Mouse (Mus musculus) hindbrain, embryonic 14.5 days (tissue): ENCODE data around the gene Fam207a. TPM values are rescaled to one million over a fixed set of nuclear protein-coding genes. Genes with fewer than 3 reads are reported as not detected.

Experiments used
- ATAC-seq: fragments of 200-750 bp; cut with Nextera tagmentation; 2 replicates; pipeline ENCODE4 v1.8.0; 2017; ENCODE audit warnings: moderate number of reproducible peaks, mild to moderate bottlenecking, moderate TSS enrichment, moderate library complexity; ENCODE audit not compliant: low FRiP score
- DNase-seq: peaks from one replicate; pipeline ENCODE4 v3.0.0-alpha.2; 2015; ENCODE audit warnings: low spot score
- H3K27ac ChIP-seq: fragments of 300-500 bp; sonication (generic); 2 replicates; pipeline ENCODE4 v1.5.1; 2014; ENCODE audit warnings: mild to moderate bottlenecking, moderate library complexity
- H3K27me3 ChIP-seq: fragments of 300-500 bp; sonication (generic); 2 replicates; pipeline ENCODE4 v1.6.1; 2014; ENCODE audit warnings: mild to moderate bottlenecking, low read length, mixed read lengths; ENCODE audit not compliant: control insufficient read depth, insufficient read depth
- H3K36me3 ChIP-seq: fragments of 300-500 bp; sonication (generic); replicated peaks from 2 replicates; pipeline ENCODE4 v1.6.1; 2014; ENCODE audit not compliant: control insufficient read depth, insufficient read depth
- H3K4me1 ChIP-seq: fragments of 300-500 bp; sonication (generic); replicated peaks from 2 replicates; pipeline ENCODE4 v1.6.1; 2014; ENCODE audit warnings: antibody characterized with exemption, low read length, mixed read lengths; ENCODE audit not compliant: control insufficient read depth, insufficient read depth
- H3K4me2 ChIP-seq: fragments of 300-500 bp; sonication (generic); replicated peaks from 2 replicates; pipeline ENCODE4 v1.6.1; 2014; ENCODE audit warnings: mild to moderate bottlenecking, moderate library complexity
- H3K4me3 ChIP-seq: fragments of 300-500 bp; sonication (generic); replicated peaks from 2 replicates; pipeline ENCODE4 v1.5.1; 2014; ENCODE audit warnings: mild to moderate bottlenecking, low read length
- H3K9ac ChIP-seq: fragments of 300-500 bp; sonication (generic); 2 replicates; pipeline ENCODE4 v1.6.1; 2014
- H3K9me3 ChIP-seq: fragments of 300-500 bp; sonication (generic); 2 replicates; pipeline ENCODE4 v1.6.1; 2016; ENCODE audit warnings: low read length; ENCODE audit not compliant: control insufficient read depth
- WGBS: fragments of 180-500 bp; shearing (Covaris S2); extraction: QIAGEN DNeasy Blood & Tissue Kit; methylation state at CpG from one replicate; pipeline ENCODE4 v1.1.7; 2014; 5-methylcytosine and 5-hydroxymethylcytosine counted together
- polyA plus RNA-seq: library from polyadenylated mRNA; unstranded; fragments of >200 nt; fragmentation: Nextera tagmentation; extraction: Ambion mirVana; gene quantifications from 2 replicates; pipeline ENCODE4 v1.2.1, GENCODE M21; 2014

Fam207a gene
- polyA plus RNA-seq, 1 experiment from 2014 or later: 37.7 TPM

- ATAC-seq (no peak), DNase-seq (no peak)
- Histone ChIP-seq H3K4me1 (no peaks in the 10 kb centered on the region), H3K9ac (no peak overlapping the region), H3K9me3 (no peaks in the 10 kb centered on the region), H3K4me2 (no peak overlapping the region), H3K27me3 (no peaks in the 10 kb centered on the region), H3K4me3 (no peak overlapping the region), H3K27ac (no peak overlapping the region), H3K36me3 (no peaks in the 10 kb centered on the region)
- WGBS: 61% methylated on average over 8 of the region's 8 CpGs
Measured at GRCm38 (mm10) chr10:77536727-77537126, 21.1 kb upstream of the Fam207a start.

- no peaks in the 10 kb centered on the region for H3K27me3 ChIP-seq
- no peaks in the 10 kb centered on the region for H3K9me3 ChIP-seq
- H3K4me3 ChIP-seq: no peak overlapping the region
- no peak for DNase-seq
- no peaks in the 10 kb centered on the region for H3K4me1 ChIP-seq
- H3K27ac ChIP-seq: no peak overlapping the region
- no peaks in the 10 kb centered on the region for H3K36me3 ChIP-seq
- H3K9ac ChIP-seq: no peak overlapping the region
- 88% methylated on average over 1 of the region's 1 CpGs for WGBS
- ATAC-seq: no peak
- no peak overlapping the region for H3K4me2 ChIP-seq
Measured at GRCm38 (mm10) chr10:77532020-77532413, 16.4 kb upstream of the Fam207a start.

DNA sequence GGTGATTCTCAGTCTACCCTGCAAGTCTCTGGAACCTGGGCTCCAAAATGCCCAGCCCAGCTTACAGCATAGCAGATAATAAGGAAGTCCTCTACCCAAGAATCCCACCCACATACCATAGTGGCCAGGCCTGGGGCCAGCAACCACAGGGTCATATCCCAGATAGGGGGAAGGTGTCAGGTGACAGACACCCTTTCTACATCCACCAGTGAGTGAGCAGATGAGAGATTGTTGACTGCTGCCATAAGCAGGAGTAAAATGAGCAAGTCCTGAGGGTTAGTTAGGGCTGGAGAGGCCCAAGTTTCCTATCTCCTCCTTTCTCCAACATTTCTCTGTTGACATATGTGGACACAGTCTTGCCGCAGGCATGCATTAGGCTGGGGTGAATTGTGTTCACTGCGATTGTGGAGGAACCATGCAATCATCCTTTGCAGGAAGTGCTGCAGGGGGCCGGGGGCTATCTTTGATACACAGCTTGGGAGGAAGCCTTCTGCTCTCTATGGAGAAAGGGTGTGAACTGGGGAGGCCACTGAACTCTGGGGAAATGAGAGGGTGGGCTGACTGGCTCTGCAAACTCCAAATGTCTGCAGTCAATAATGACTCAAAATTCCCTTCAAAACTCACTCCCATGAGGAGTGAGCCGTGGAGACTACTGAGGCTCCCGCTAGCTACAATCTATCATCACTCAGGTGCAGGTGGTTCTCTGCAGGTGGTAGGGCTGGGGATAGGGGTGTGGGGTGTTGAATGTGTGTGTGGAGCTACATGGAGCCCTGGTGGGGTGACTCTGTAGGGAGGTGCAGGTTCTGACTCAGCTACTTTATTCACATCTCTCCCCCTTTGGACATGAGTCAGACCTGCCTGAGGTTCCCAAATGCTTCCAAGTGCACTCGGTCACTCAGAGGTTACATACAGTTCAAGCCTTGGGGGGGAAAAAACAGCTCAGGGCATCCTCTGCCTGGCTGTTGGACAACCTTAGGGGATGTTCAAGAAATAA, 15.7 kb upstream of the Fam207a start:
- ATAC-seq (no peak), DNase-seq (no peak)
- Histone ChIP-seq H3K4me1 (no peaks in the 10 kb centered on the region), H3K9ac (no peak overlapping the region), H3K27ac (no peak overlapping the region), H3K4me3 (no peak overlapping the region), H3K9me3 (no peaks in the 10 kb centered on the region), H3K36me3 (no peaks in the 10 kb centered on the region), H3K4me2 (no peak overlapping the region), H3K27me3 (no peaks in the 10 kb centered on the region)
- WGBS: 81% methylated on average over 6 of the region's 6 CpGs

GRCm38 (mm10) chr10:77530140-77530539, 14.6 kb upstream of the Fam207a start, which contains the start of gene Itgb2:
Itgb2 (plus strand) TSS chr10:77530252.
- Histone ChIP-seq H3K4me1 (no peaks in the 10 kb centered on the region), H3K9ac (no peak within 1 kb of the TSS), H3K9me3 (no peaks in the 10 kb centered on the region), H3K4me3 (no peak within 1 kb of the TSS), H3K27me3 (no peaks in the 10 kb centered on the region), H3K27ac (no peak within 1 kb of the TSS), H3K36me3 (no peaks in the 10 kb centered on the region), H3K4me2 (no peak within 1 kb of the TSS)
- no peak for DNase-seq
- ATAC-seq: no peak
- 81% methylated on average over 9 of the region's 9 CpGs for WGBS

DNA sequence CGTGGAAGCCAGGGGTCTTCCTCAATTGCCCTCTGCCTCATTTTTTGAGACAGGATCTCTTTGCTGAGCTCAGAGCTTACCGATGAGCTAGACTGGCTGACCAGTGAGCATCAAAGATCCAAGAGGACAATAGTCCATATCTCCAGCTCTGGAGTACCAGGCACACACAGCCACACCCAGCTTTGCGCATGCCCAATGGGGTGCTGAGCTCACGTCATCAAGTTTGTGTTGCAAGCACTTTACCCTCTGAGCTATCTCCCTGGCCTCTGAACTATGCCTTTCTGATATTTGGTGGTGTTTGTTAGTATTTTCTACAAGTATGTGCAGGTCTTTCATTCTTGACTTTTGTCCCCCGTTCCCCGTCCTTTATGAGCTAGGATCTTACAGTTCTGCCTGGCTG, 13.0 kb upstream of the Fam207a start:
- H3K27me3 ChIP-seq: no peaks in the 10 kb centered on the region
- no peak overlapping the region for H3K27ac ChIP-seq
- no peak for ATAC-seq

GRCm38 (mm10) chr10:77526488-77526887, 10.9 kb upstream of the Fam207a start:
- H3K27ac ChIP-seq: no peak overlapping the region
- DNase-seq (no peak), ATAC-seq (no peak)
- H3K4me3 ChIP-seq: no peak overlapping the region
- H3K4me1 ChIP-seq: no peaks in the 10 kb centered on the region
- H3K27me3 ChIP-seq: no peaks in the 10 kb centered on the region
- H3K36me3 ChIP-seq: no peaks in the 10 kb centered on the region
- WGBS: 80% methylated on average over 2 of the region's 2 CpGs
- H3K9ac ChIP-seq: no peak overlapping the region
- no peak overlapping the region for H3K4me2 ChIP-seq
- no peaks in the 10 kb centered on the region for H3K9me3 ChIP-seq

More for the DNA sequence above, 13.0 kb upstream of the Fam207a start:
- H3K4me2 ChIP-seq: no peak overlapping the region
- DNase-seq: no peak
- 88% methylated on average over 6 of the region's 6 CpGs for WGBS
- no peak overlapping the region for H3K9ac ChIP-seq
- H3K36me3 ChIP-seq: no peaks in the 10 kb centered on the region
- no peak overlapping the region for H3K4me3 ChIP-seq
- H3K4me1 ChIP-seq: no peaks in the 10 kb centered on the region
- no peaks in the 10 kb centered on the region for H3K9me3 ChIP-seq

- Histone ChIP-seq H3K27me3 (no peaks in the 10 kb centered on the region), H3K4me3 (no peak overlapping the region), H3K9me3 (no peaks in the 10 kb centered on the region), H3K4me2 (no peak overlapping the region), H3K9ac (no peak overlapping the region), H3K27ac (no peak overlapping the region), H3K36me3 (no peaks in the 10 kb centered on the region), H3K4me1 (no peaks in the 10 kb centered on the region)
- WGBS: 78% methylated on average over 7 of the region's 7 CpGs
- DNase-seq: no peak
- ATAC-seq: no peak
Measured at GRCm38 (mm10) chr10:77523321-77523720, 7.7 kb upstream of the Fam207a start.

- ATAC-seq: no peak
- Histone ChIP-seq H3K4me2 (peak overlapping the region; percentile 51), H3K27me3 (no peaks in the 10 kb centered on the region), H3K27ac (no peak overlapping the region), H3K9me3 (no peaks in the 10 kb centered on the region), H3K9ac (peak overlapping the region; percentile 47; the same call in 1 of the 2 replicates), H3K36me3 (no peaks in the 10 kb centered on the region), H3K4me3 (peak overlapping the region; percentile 20), H3K4me1 (no peaks in the 10 kb centered on the region)
- WGBS: 59% methylated on average over 12 of the region's 12 CpGs
- no peak for DNase-seq
Measured at GRCm38 (mm10) chr10:77522746-77523145, 7.2 kb upstream of the Fam207a start.

GRCm38 (mm10) chr10:77522021-77522731, 6.6 kb upstream of the Fam207a start:
- ATAC-seq: no peak
- H3K4me2 ChIP-seq: peak overlapping the region; percentile 51
- no peak for DNase-seq
- peak overlapping the region; percentile 47; the same call in 1 of the 2 replicates for H3K9ac ChIP-seq
- no peaks in the 10 kb centered on the region for H3K36me3 ChIP-seq
- no peak overlapping the region for H3K27ac ChIP-seq
- no peaks in the 10 kb centered on the region for H3K9me3 ChIP-seq
- peak overlapping the region; percentile 20 for H3K4me3 ChIP-seq
- WGBS: 17% methylated on average over 18 of the region's 18 CpGs
- no peaks in the 10 kb centered on the region; the same call in 1 of the 2 replicates for H3K4me1 ChIP-seq
- no peaks in the 10 kb centered on the region for H3K27me3 ChIP-seq
